Mouse (Mus musculus) yolk sac, embryonic 10.5 days (tissue): Measurements from ENCODE around the gene 1700018B08Rik.

Experiments used
- DNase-seq: peaks from one replicate; pipeline ENCODE4 v3.0.0-alpha.2; 2017; ENCODE audit warnings: low spot score

The 1700018B08Rik gene

DNA sequence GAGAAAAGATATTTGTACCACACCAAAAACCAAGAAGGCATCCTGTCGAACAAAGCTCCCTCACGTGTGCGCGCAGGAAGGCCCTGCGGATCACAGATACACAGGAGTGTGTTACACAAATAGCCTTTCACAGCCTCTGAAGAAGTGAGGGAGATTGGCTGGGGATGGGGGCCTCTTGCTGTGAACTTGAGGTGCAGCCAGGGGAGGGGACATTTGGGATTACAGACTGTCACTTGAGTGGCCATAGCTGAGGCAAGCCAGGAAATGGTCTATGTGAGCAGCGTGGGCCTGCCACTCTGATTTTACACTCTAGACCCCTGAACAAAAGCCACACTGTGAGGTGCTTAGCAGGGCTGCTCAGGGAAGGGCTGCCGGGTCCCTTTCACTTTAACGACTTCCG is 32.4 kb downstream of the 1700018B08Rik start:
- no peak for DNase-seq

DNA sequence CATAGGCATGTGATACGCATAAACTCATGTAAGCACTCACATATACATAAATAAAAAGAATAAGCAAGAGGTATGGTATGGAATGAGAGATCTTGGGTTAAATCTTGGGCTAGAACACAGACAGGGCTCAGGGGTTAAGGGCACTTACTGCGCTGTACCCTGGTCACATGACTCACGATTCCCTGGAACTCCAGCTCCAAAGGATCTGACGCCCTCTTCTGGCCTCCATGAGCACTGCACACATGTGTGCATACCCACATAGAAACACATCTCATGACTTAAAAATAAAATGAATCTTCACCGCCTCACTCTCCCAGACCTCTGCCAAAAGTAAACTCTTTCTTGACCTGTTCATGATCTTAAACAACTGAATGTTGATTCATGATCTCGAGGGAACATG is 46.5 kb downstream of the 1700018B08Rik start:
- no peak for DNase-seq

DNA sequence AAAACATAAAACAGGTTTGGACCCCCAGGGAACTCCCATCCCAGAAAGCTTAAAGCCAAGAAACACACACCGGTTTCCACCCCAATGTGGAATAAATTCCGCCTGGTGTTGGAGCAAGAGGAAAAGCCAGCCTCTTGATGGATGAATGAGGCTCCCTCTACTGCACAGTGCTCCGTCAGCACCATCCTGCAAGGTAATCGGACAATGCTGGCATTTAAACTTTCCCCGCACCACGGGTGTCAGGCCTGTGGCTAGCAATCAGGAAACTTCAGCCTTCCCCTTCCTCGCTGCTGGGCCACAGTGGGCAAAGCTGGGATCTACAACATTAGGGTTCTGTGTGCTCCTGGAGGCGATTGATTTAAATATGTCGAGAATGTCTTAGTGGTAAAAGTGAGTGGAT is 52.5 kb downstream of the 1700018B08Rik start:
- no peak for DNase-seq

GRCm38 (mm10) chr8:121484072-121484782 is 59.9 kb downstream of the 1700018B08Rik start:
- no peak for DNase-seq
